Mouse (Mus musculus) ES-Bruce4 (cell line): Measurements from ENCODE around the gene Zxdc. TPM values are rescaled to one million over a fixed set of nuclear protein-coding genes. Genes with fewer than 3 reads are reported as not detected.

Experiments
- H3K27ac ChIP-seq: 2 replicates; pipeline ENCODE4 v1.5.1; 2012; ENCODE audit warnings: low read length, inconsistent platforms; ENCODE audit not compliant: insufficient read depth
- H3K27me3 ChIP-seq: 2 replicates; pipeline ENCODE4 v1.6.1; 2012; ENCODE audit warnings: mild to moderate bottlenecking, low read length, inconsistent platforms; ENCODE audit not compliant: control insufficient read depth, poor library complexity, insufficient read depth, severe bottlenecking
- H3K36me3 ChIP-seq: 2 replicates; pipeline ENCODE4 v1.6.1; 2012; ENCODE audit warnings: inconsistent platforms, mild to moderate bottlenecking, low read length, moderate library complexity; ENCODE audit not compliant: control insufficient read depth, poor library complexity, insufficient read depth, severe bottlenecking
- H3K4me1 ChIP-seq: one replicate; pipeline ENCODE4 v1.8.1; 2011; ENCODE audit warnings: low read length; ENCODE audit not compliant: control insufficient read depth, insufficient read depth
- H3K4me3 ChIP-seq: 2 replicates; pipeline ENCODE4 v1.5.1; 2011; ENCODE audit warnings: low read depth, mild to moderate bottlenecking, low read length
- H3K9ac ChIP-seq: 2 replicates; pipeline ENCODE4 v1.6.1; 2012; ENCODE audit warnings: low read depth, mild to moderate bottlenecking, inconsistent platforms; ENCODE audit not compliant: poor library complexity, severe bottlenecking
- H3K9me3 ChIP-seq: replicated peaks from 2 replicates; pipeline ENCODE4 v1.6.1; 2012; ENCODE audit warnings: mild to moderate bottlenecking, low read length, inconsistent platforms; ENCODE audit not compliant: control insufficient read depth, poor library complexity, insufficient read depth, severe bottlenecking
- CTCF ChIP-seq: IDR thresholded peaks from one replicate; pipeline ENCODE4 v1.8.1; 2011; ENCODE audit warnings: low read depth, low read length
- EP300 ChIP-seq: IDR thresholded peaks from 2 replicates; pipeline ENCODE4 v1.6.1; 2011; ENCODE audit warnings: low read depth, low read length; ENCODE audit not compliant: insufficient read depth
- POLR2A ChIP-seq: IDR thresholded peaks from one replicate; pipeline ENCODE4 v1.8.1; 2011; ENCODE audit warnings: low read length; ENCODE audit not compliant: insufficient read depth
- polyA plus RNA-seq: library from polyadenylated mRNA; stranded (reverse); fragments of >200 nt; gene quantifications from 2 replicates; pipeline ENCODE4 v1.2.4, GENCODE M21; 2011; ENCODE audit warnings: low read depth; ENCODE audit not compliant: missing spikeins, insufficient read depth, insufficient read length

Zxdc gene
- polyA plus RNA-seq, 1 experiment = 11.7 TPM

- Histone ChIP-seq H3K4me3 (no peak overlapping the region), H3K27ac (no peak overlapping the region)
- TF ChIP-seq CTCF (peak; percentile 1), POLR2A (no peak), EP300 (no peak)
Measured at GRCm38 (mm10) chr6:90327670-90328069, 41.6 kb upstream of the Zxdc start.

GRCm38 (mm10) chr6:90329953-90330352 is 39.3 kb upstream of the Zxdc start:
- no peak overlapping the region for H3K9ac ChIP-seq
- H3K4me3 ChIP-seq = no peak overlapping the region
- no peaks in the 10 kb centered on the region for H3K9me3 ChIP-seq
- no peaks in the 10 kb centered on the region for H3K27me3 ChIP-seq
- no peaks in the 10 kb centered on the region for H3K4me1 ChIP-seq
- no peak overlapping the region for H3K27ac ChIP-seq
- no peaks in the 10 kb centered on the region for H3K36me3 ChIP-seq
- TF ChIP-seq EP300 (no peak), CTCF (no peak), POLR2A (no peak)

More at GRCm38 (mm10) chr6:90327670-90328069, 41.6 kb upstream of the Zxdc start:
- Histone ChIP-seq H3K9ac (no peak overlapping the region), H3K27me3 (no peaks in the 10 kb centered on the region), H3K9me3 (no peaks in the 10 kb centered on the region), H3K36me3 (no peaks in the 10 kb centered on the region), H3K4me1 (no peaks in the 10 kb centered on the region)

DNA sequence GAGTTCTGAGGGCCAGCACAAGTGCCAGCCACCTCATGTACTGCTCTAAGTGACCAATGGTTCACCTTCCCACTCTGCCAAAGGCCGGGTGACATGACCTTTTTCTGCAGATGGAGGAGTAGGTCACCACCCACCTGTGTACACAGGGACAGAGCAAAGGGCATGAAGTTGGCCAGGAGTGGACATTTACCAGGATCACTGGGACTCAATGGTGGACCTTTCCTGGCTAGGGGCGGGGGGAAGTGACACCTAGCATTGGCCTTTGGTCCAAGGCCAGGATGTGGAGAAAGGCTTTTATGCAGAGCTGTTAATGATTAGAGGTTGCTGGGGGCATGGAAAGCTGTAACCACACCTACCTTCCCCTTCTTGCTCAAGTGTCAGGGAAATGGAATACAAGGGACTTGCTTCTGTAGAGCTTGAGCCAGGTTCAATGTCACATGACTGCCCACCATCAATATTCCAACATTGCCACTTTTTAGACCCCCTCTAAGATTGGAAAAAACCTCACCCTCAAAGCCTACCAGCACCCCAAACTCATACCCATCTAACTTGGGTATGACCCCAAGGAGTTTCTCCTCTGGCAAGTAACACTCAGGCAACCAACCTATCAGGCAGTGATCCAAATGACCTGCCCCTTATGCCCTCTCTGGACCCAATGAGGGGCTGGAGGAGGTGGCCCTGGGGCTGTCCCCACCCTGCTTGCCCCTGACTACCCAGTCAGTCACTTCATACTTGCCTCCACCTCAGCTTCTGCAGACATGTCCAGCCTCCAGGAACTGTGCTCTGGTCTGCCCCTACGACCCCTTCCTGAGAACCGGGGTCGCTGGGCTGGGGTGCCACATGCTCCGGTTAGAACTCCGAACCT is 36.5 kb upstream of the Zxdc start, which contains the start of gene Uroc1:
Gene Uroc1 (plus strand): TSS at position 724 of the 865 bp plus-strand sequence.
- TF ChIP-seq CTCF (no peak), EP300 (no peak), POLR2A (no peak)
- Histone ChIP-seq H3K4me1 (no peaks in the 10 kb centered on the region), H3K36me3 (no peaks in the 10 kb centered on the region), H3K9ac (no peak within 1 kb of the TSS), H3K9me3 (no peaks in the 10 kb centered on the region), H3K27ac (no peak within 1 kb of the TSS), H3K4me3 (no peak within 1 kb of the TSS), H3K27me3 (no peaks in the 10 kb centered on the region)

- TF ChIP-seq POLR2A (no peak), CTCF (no peak), EP300 (no peak)
- Histone ChIP-seq H3K4me1 (no peaks in the 10 kb centered on the region), H3K9ac (no peak overlapping the region), H3K9me3 (no peaks in the 10 kb centered on the region), H3K4me3 (no peak overlapping the region), H3K27me3 (no peaks in the 10 kb centered on the region), H3K36me3 (no peaks in the 10 kb centered on the region), H3K27ac (no peak overlapping the region)
Measured at GRCm38 (mm10) chr6:90334244-90334643, 35.0 kb upstream of the Zxdc start.

DNA sequence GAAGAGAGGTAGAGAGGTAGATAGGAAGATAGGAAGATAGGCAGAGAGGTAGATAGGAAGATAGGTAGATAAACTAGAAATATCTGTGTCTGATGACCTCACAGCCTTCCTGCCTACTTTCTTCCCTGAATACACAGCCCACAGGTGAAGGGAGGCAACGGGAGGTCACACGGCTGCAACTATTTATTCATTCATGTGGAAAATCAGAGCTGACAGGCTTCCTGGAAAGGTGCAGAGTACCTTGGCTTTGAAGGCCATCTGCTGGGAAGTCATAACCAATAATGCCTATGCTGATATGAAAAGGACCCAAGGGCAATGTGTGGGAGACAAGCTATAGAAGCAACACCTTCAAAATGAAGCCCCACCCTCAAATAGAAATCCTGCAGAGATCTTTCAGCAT is 26.9 kb upstream of the Zxdc start:
- Histone ChIP-seq H3K9ac (no peak overlapping the region), H3K36me3 (no peaks in the 10 kb centered on the region), H3K27me3 (no peaks in the 10 kb centered on the region), H3K27ac (no peak overlapping the region), H3K4me3 (no peak overlapping the region), H3K9me3 (no peaks in the 10 kb centered on the region), H3K4me1 (no peaks in the 10 kb centered on the region)
- TF ChIP-seq CTCF (no peak), POLR2A (no peak), EP300 (no peak)

DNA sequence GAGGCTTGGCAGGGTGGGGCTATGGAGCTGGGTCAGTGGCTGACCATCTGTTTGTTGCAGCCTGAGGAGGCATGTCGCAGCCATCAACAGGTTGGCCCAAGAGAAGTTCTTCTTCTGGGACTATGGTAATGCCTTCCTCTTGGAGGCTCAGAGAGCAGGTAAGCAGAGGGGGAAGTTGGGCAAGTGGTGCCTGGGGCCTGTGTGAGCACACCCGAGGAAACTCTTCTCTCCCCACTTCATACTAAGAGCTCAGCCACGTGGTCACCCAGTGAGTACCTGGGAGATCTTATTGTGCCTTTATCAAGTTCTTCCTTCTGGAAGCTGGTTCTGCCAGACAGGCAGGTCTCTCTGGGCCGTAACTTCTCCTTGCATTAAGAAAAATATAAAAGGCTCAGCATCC is 22.1 kb upstream of the Zxdc start:
- no peaks in the 10 kb centered on the region for H3K36me3 ChIP-seq
- TF ChIP-seq POLR2A (no peak), EP300 (no peak), CTCF (no peak)

More for the DNA sequence above, 22.1 kb upstream of the Zxdc start:
- H3K4me1 ChIP-seq = no peaks in the 10 kb centered on the region
- no peaks in the 10 kb centered on the region for H3K27me3 ChIP-seq
- no peak overlapping the region for H3K9ac ChIP-seq
- no peak overlapping the region for H3K4me3 ChIP-seq
- H3K27ac ChIP-seq = no peak overlapping the region
- no peaks in the 10 kb centered on the region for H3K9me3 ChIP-seq
